Comparison of ENCODE assay signal across 9 mouse cellular contexts in the genomic region with DNA sequence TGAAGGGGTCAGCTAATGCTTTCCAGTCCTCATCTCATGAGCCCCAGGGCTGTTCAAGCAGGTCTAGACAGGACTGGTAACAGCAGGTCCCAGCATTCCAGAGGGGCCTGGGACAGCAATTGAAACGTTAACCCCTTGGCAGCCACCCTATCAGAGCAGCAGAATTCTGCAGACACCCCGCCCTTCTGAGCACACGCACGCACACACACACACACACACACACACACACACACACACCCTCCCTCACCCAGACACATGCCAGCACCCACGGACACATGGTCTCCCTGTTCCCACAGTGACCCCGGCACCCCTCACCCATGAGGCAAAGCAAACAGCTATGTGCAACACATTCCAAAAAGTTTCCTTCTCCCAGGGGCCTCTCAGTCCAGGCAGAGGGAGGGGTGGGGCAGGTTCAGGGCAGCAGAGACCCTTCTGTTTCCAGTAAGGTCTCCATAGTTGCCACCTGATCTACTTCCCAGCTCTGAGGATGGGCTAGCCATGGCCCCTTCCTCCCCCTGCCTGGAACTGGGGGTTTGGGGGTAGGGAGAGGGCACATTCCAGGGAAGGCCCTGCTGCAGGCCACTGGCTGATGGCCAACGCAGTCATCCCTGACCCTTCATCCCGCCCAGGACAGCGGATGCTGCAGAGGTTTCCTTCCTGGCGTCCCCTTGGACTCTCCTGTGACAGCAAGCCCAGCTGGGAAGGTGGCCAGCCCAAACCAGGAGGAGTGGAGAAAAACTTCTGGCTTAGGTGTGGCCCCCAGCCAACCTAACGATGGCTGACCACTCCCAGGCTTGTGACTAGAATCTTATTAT. TPM values are rescaled to one million over a fixed set of nuclear protein-coding genes. Genes with fewer than 3 reads are reported as not detected.
A peak's percentile ranks its signal among the peaks of the same experiment; 100 is the strongest.
DNase-seq lines count a peak whose midpoint lies in the region; ATAC-seq lines count a peak whose summit lies in the region.
"Had no signal": no experiment of that assay in that cellular context is flagged by ENCODE, and none has a peak within 500 bp of the region (broad histone marks: within the 10 kb centered on the region; RNA-seq: fewer than 3 reads in every experiment).

No protein-coding gene starts in this region.

- H3K36me3 ChIP-seq in embryonic facial prominence, embryonic 11.5 days (replicated peaks; ENCODE audit: control insufficient read depth, insufficient read depth, low read depth, low read length), result no peaks in the 10 kb centered on the region; the same call in 1 of the 2 replicates
- no peaks in the 10 kb centered on the region for H3K36me3 ChIP-seq in liver, embryonic 11.5 days (ENCODE audit: control insufficient read depth, insufficient read depth, low read length)
- H3K36me3 ChIP-seq: hindbrain, embryonic 15.5 days had no signal

- H3K27ac ChIP-seq in embryonic facial prominence, embryonic 11.5 days (replicated peaks; ENCODE audit: low read depth, low read length), result peak overlapping the region; percentile 16; the same call in 1 of the 2 replicates
- H3K27ac ChIP-seq in liver, embryonic 11.5 days (ENCODE audit: low read depth, low read length), result peak overlapping the region; percentile 19; the same call in 1 of the 2 replicates
- H3K27ac ChIP-seq: hindbrain, embryonic 15.5 days had no signal

- ATAC-seq in embryonic facial prominence, embryonic 11.5 days (replicated peaks; ENCODE audit: insufficient number of reproducible peaks, low FRiP score, low TSS enrichment, low read depth), result 0 out of 2 replicates have a peak, but pooled peaks have one; percentile 42
- ATAC-seq in liver, embryonic 11.5 days (replicated peaks; ENCODE audit: low FRiP score), result no peak
- ATAC-seq in monocyte, adult 5-6 weeks (replicated peaks; ENCODE audit: insufficient number of reproducible peaks, low FRiP score, low TSS enrichment, poor library complexity, severe bottlenecking), result no peak
- ATAC-seq in granulocyte monocyte progenitor cell, adult 5-6 weeks (replicated peaks; ENCODE audit: poor library complexity, severe bottlenecking), result no peak

- no peak overlapping the region; the same call in 1 of the 2 replicates for H3K4me2 ChIP-seq in embryonic facial prominence, embryonic 11.5 days (ENCODE audit: low read depth, low read length)
- H3K4me2 ChIP-seq in liver, embryonic 11.5 days, result peak overlapping the region; percentile 27
- H3K4me2 ChIP-seq: hindbrain, embryonic 15.5 days had no signal

- peaks cover 6% of the 10 kb centered on the region for H3K27me3 ChIP-seq in embryonic facial prominence, embryonic 11.5 days (ENCODE audit: control insufficient read depth, insufficient read depth, low read length)
- H3K27me3 ChIP-seq in liver, embryonic 11.5 days (replicated peaks; ENCODE audit: control insufficient read depth, insufficient read depth, low read length), result peaks cover 38% of the 10 kb centered on the region

- peaks cover 9% of the 10 kb centered on the region for H3K4me1 ChIP-seq in embryonic facial prominence, embryonic 11.5 days (ENCODE audit: control insufficient read depth, insufficient read depth, low read length)
- H3K4me1 ChIP-seq in liver, embryonic 11.5 days (replicated peaks; ENCODE audit: control insufficient read depth, insufficient read depth, low read length), result peaks cover 39% of the 10 kb centered on the region

- H3K9me3 ChIP-seq in embryonic facial prominence, embryonic 11.5 days (replicated peaks; ENCODE audit: control insufficient read depth, low read length), result no peaks in the 10 kb centered on the region
- no peaks in the 10 kb centered on the region for H3K9me3 ChIP-seq in liver, embryonic 11.5 days (ENCODE audit: control insufficient read depth, low read length)
- H3K9me3 ChIP-seq: hindbrain, embryonic 15.5 days had no signal

- no peak overlapping the region for H3K4me3 ChIP-seq in embryonic facial prominence, embryonic 11.5 days (ENCODE audit: low read depth, low read length)
- H3K4me3 ChIP-seq in liver, embryonic 11.5 days (ENCODE audit: low read depth, low read length), result no peak overlapping the region
- H3K4me3 ChIP-seq: hindbrain, embryonic 15.5 days had no signal

- WGBS in embryonic facial prominence, embryonic 11.5 days, result 43% methylated on average over 11 of the region's 11 CpGs
- WGBS in liver, embryonic 11.5 days, result 53% methylated on average over 11 of the region's 11 CpGs

- intact Hi-C loops in heart, postnatal 25 days (cut with DNase I), result no loop called here

- DNase-seq in NIH3T3 (ENCODE audit: low read depth), result peak; percentile 82
- DNase-seq in embryonic facial prominence, embryonic 11.5 days (ENCODE audit: low spot score), result peak; percentile 60
- DNase-seq in heart, postnatal 25 days (ENCODE audit: low spot score), result peak; percentile 79
- no peak for DNase-seq in liver, embryonic 11.5 days (ENCODE audit: low spot score)
- peak; percentile 48 for DNase-seq in urinary bladder, postnatal 25 days (ENCODE audit: low spot score)
- DNase-seq in right cerebral cortex, postnatal 25 days, result no peak

- no peak overlapping the region for H3K9ac ChIP-seq in embryonic facial prominence, embryonic 11.5 days (replicated peaks; ENCODE audit: low read length)
- 0 out of 2 replicates have a peak overlapping the region, but pooled peaks have one; percentile 9 for H3K9ac ChIP-seq in liver, embryonic 11.5 days (ENCODE audit: low read depth, low read length)
- H3K9ac ChIP-seq: hindbrain, embryonic 15.5 days had no signal

RNA-seq across cellular contexts. Expression of gene Tinagl1, which starts 2.8 kb away (rescaled TPM):
- polyA plus RNA-seq in embryonic facial prominence, embryonic 11.5 days (2014; fragmentation: Nextera tagmentation; extraction: Ambion mirVana), result 6.4 and 8.2 TPM in 2 replicates
- total RNA-seq in heart, postnatal 25 days (2021), result 10 to 100 TPM; 56.0 to 69.2 TPM
- polyA plus RNA-seq in liver, embryonic 11.5 days (2014; fragmentation: Nextera tagmentation; extraction: Ambion mirVana), result 15.3 and 16.1 TPM in 2 replicates
- total RNA-seq in monocyte, adult 5-6 weeks (2017), result not detected in 3 replicates
- 1.5 TPM in 1 of 2 replicates, not detected in the other for total RNA-seq in granulocyte monocyte progenitor cell, adult 5-6 weeks (2014; fragmentation: Nextera tagmentation)
- 0.82 and 1.1 TPM in 2 replicates for total RNA-seq in granulocyte monocyte progenitor cell, adult 5-6 weeks (2017)

RNA-seq across cellular contexts. Expression of gene Hcrtr1, which starts 33.0 kb away (rescaled TPM):
- polyA plus RNA-seq in embryonic facial prominence, embryonic 11.5 days (2014; fragmentation: Nextera tagmentation; extraction: Ambion mirVana), result 0.11 and 0.31 TPM in 2 replicates
- total RNA-seq in heart, postnatal 25 days (2021), result not detected
- 0.12 and 0.30 TPM in 2 replicates for polyA plus RNA-seq in liver, embryonic 11.5 days (2014; fragmentation: Nextera tagmentation; extraction: Ambion mirVana)
- not detected in 3 replicates for total RNA-seq in monocyte, adult 5-6 weeks (2017)
- not detected in 2 replicates for total RNA-seq in granulocyte monocyte progenitor cell, adult 5-6 weeks (2014; fragmentation: Nextera tagmentation)
- not detected in 2 replicates for total RNA-seq in granulocyte monocyte progenitor cell, adult 5-6 weeks (2017)

RNA-seq across cellular contexts. Expression of gene Gm853, which starts 50.0 kb away (rescaled TPM):
- polyA plus RNA-seq in embryonic facial prominence, embryonic 11.5 days (2014; fragmentation: Nextera tagmentation; extraction: Ambion mirVana), result not detected in 2 replicates
- total RNA-seq in heart, postnatal 25 days (2021), result not detected
- not detected in 2 replicates for polyA plus RNA-seq in liver, embryonic 11.5 days (2014; fragmentation: Nextera tagmentation; extraction: Ambion mirVana)
- not detected in 3 replicates for total RNA-seq in monocyte, adult 5-6 weeks (2017)
- total RNA-seq in granulocyte monocyte progenitor cell, adult 5-6 weeks (2014; fragmentation: Nextera tagmentation), result not detected in 2 replicates
- not detected in 2 replicates for total RNA-seq in granulocyte monocyte progenitor cell, adult 5-6 weeks (2017)

Comparison
In these comparisons a context has a peak if more than half of its experiments do, and no peak if none do; other contexts are left out.
1. DNase-seq: peak in NIH3T3 (single experiment), embryonic facial prominence, embryonic 11.5 days (single experiment), heart, postnatal 25 days (single experiment) and urinary bladder, postnatal 25 days (single experiment); none in liver, embryonic 11.5 days (single experiment) and right cerebral cortex, postnatal 25 days (single experiment).
2. RNA of gene Tinagl1, which starts 2.8 kb away (total RNA-seq): 56.0 to 69.2 TPM in heart, postnatal 25 days; 0.82 to 1.5 TPM in granulocyte monocyte progenitor cell, adult 5-6 weeks and not detected in monocyte, adult 5-6 weeks; every median in the first group is over 10 times any median in the second.